In genomic region chr5:115132465-115132864, GRCm38 (mm10) we compare ENCODE assay signal across 13 mouse cellular contexts. TPM values are rescaled to one million over a fixed set of nuclear protein-coding genes. Genes with fewer than 3 reads are reported as not detected.
A peak's percentile ranks its signal among the peaks of the same experiment; 100 is the strongest.
DNase-seq lines count a peak whose midpoint lies in the region; ATAC-seq and TF ChIP-seq lines count a peak whose summit lies in the region.
"Had no signal": no experiment of that assay in that cellular context is flagged by ENCODE, and none has a peak within 500 bp of the region (broad histone marks: within the 10 kb centered on the region; RNA-seq: fewer than 3 reads in every experiment).

No protein-coding gene starts in this region.

- peaks cover 46% of the 10 kb centered on the region for H3K36me3 ChIP-seq in midbrain, embryonic 10.5 days
- peaks cover 17% of the 10 kb centered on the region for H3K36me3 ChIP-seq in midbrain, postnatal 0 days (ENCODE audit: insufficient read depth, low read length)
- peaks cover 53% of the 10 kb centered on the region for H3K36me3 ChIP-seq in embryonic facial prominence, embryonic 10.5 days (replicated peaks)
- H3K36me3 ChIP-seq in limb, embryonic 12.5 days = peaks cover 47% of the 10 kb centered on the region
- peaks cover 23% of the 10 kb centered on the region for H3K36me3 ChIP-seq in neural tube, embryonic 15.5 days

- ATAC-seq in midbrain, postnatal 0 days (ENCODE audit: low FRiP score) = no peak
- ATAC-seq in limb, embryonic 12.5 days (ENCODE audit: insufficient number of reproducible peaks, insufficient read depth, low FRiP score, low TSS enrichment, low read depth) = no peak
- no peak for ATAC-seq in neural tube, embryonic 15.5 days (ENCODE audit: low FRiP score)

- H3K27ac ChIP-seq in midbrain, embryonic 10.5 days (replicated peaks) = no peak overlapping the region
- no peak overlapping the region for H3K27ac ChIP-seq in midbrain, postnatal 0 days (ENCODE audit: low read depth, low read length)
- no peak overlapping the region for H3K27ac ChIP-seq in embryonic facial prominence, embryonic 10.5 days (replicated peaks)
- no peak overlapping the region for H3K27ac ChIP-seq in limb, embryonic 12.5 days
- no peak overlapping the region for H3K27ac ChIP-seq in neural tube, embryonic 15.5 days (replicated peaks)
- H3K27ac ChIP-seq in cerebellum, adult 2 months (ENCODE audit: insufficient read depth, low read length) = no peak overlapping the region; the same call in 1 of the 2 replicates
- H3K27ac ChIP-seq: liver, embryonic 15.5 days had no signal

- peaks cover 21% of the 10 kb centered on the region for H3K4me1 ChIP-seq in midbrain, embryonic 10.5 days
- peaks cover 10% of the 10 kb centered on the region; the same call in 1 of the 2 replicates for H3K4me1 ChIP-seq in midbrain, postnatal 0 days (ENCODE audit: insufficient read depth, low read length)
- H3K4me1 ChIP-seq in embryonic facial prominence, embryonic 10.5 days = peaks cover 21% of the 10 kb centered on the region
- peaks cover 16% of the 10 kb centered on the region for H3K4me1 ChIP-seq in limb, embryonic 12.5 days (replicated peaks)
- H3K4me1 ChIP-seq in neural tube, embryonic 15.5 days = peaks cover 28% of the 10 kb centered on the region
- peaks cover 8% of the 10 kb centered on the region for H3K4me1 ChIP-seq in cerebellum, adult 2 months (ENCODE audit: control insufficient read depth, insufficient read depth, low read length)

- H3K27me3 ChIP-seq in midbrain, embryonic 10.5 days (ENCODE audit: low read depth, poor library complexity, severe bottlenecking) = peaks cover 2% of the 10 kb centered on the region; the same call in 1 of the 2 replicates
- H3K27me3 ChIP-seq in midbrain, postnatal 0 days (ENCODE audit: insufficient read depth, low read length) = no peaks in the 10 kb centered on the region
- H3K27me3 ChIP-seq in embryonic facial prominence, embryonic 10.5 days (replicated peaks; ENCODE audit: low read depth, poor library complexity, severe bottlenecking) = peaks cover under 1% of the 10 kb centered on the region; the same call in 1 of the 2 replicates
- H3K27me3 ChIP-seq in limb, embryonic 12.5 days = no peaks in the 10 kb centered on the region
- no peaks in the 10 kb centered on the region for H3K27me3 ChIP-seq in neural tube, embryonic 15.5 days (replicated peaks)
- no peaks in the 10 kb centered on the region for H3K27me3 ChIP-seq in cerebellum, adult 2 months (ENCODE audit: control insufficient read depth, insufficient read depth, low read length)

- H3K4me2 ChIP-seq in midbrain, postnatal 0 days (ENCODE audit: low read depth, low read length, poor library complexity, severe bottlenecking) = no peak overlapping the region
- H3K4me2 ChIP-seq in limb, embryonic 12.5 days = peak overlapping the region; percentile 88; the same call in 1 of the 2 replicates
- peak overlapping the region; percentile 91 for H3K4me2 ChIP-seq in neural tube, embryonic 15.5 days

- H3K9me3 ChIP-seq in midbrain, embryonic 10.5 days (replicated peaks) = no peaks in the 10 kb centered on the region
- H3K9me3 ChIP-seq in midbrain, postnatal 0 days (ENCODE audit: low read length) = no peaks in the 10 kb centered on the region
- H3K9me3 ChIP-seq in embryonic facial prominence, embryonic 10.5 days = no peaks in the 10 kb centered on the region
- no peaks in the 10 kb centered on the region for H3K9me3 ChIP-seq in limb, embryonic 12.5 days
- H3K9me3 ChIP-seq in neural tube, embryonic 15.5 days (replicated peaks) = no peaks in the 10 kb centered on the region
- H3K9me3 ChIP-seq: G1E; liver, embryonic 15.5 days had no signal

- no peak for DNase-seq in midbrain, embryonic 10.5 days (ENCODE audit: low spot score)
- DNase-seq in midbrain, postnatal 0 days (ENCODE audit: low spot score) = no peak
- DNase-seq in embryonic facial prominence, embryonic 10.5 days (ENCODE audit: low spot score) = no peak
- DNase-seq in right cerebral cortex, postnatal 14 days = no peak
- DNase-seq in cerebellum, adult 2 months = no peak
- DNase-seq: kidney, adult 18-20 months had no signal

- WGBS in midbrain, embryonic 10.5 days = 88% methylated on average over 8 of the region's 8 CpGs
- 92% methylated on average over 8 of the region's 8 CpGs for whole genome bisulfite sequencing in midbrain, postnatal 0 days
- WGBS in embryonic facial prominence, embryonic 10.5 days = 92% methylated on average over 8 of the region's 8 CpGs
- 89% methylated on average over 8 of the region's 8 CpGs for WGBS in limb, embryonic 12.5 days
- WGBS in neural tube, embryonic 15.5 days = 96% methylated on average over 8 of the region's 8 CpGs
- 92% methylated on average over 8 of the region's 8 CpGs for WGBS in cerebellum, adult 2 months

- TF ChIP-seq CTCF in midbrain, postnatal 0 days (IDR thresholded peaks at IDR 0.05) = no peak
- TF ChIP-seq CTCF in cerebellum, adult 2 months (IDR thresholded peaks at IDR 0.05; ENCODE audit: borderline replicate concordance, insufficient read depth, low read depth, low read length) = no peak

- peak overlapping the region; percentile 99; the same call in 1 of the 2 replicates for H3K4me3 ChIP-seq in midbrain, embryonic 10.5 days
- H3K4me3 ChIP-seq in midbrain, postnatal 0 days (ENCODE audit: low read depth, low read length) = no peak overlapping the region
- H3K4me3 ChIP-seq in embryonic facial prominence, embryonic 10.5 days = peak overlapping the region; percentile 98; the same call in 1 of the 2 replicates
- peak overlapping the region; percentile 97; the same call in 1 of the 2 replicates for H3K4me3 ChIP-seq in limb, embryonic 12.5 days (replicated peaks)
- H3K4me3 ChIP-seq in neural tube, embryonic 15.5 days (replicated peaks) = no peak overlapping the region
- H3K4me3 ChIP-seq in cerebellum, adult 2 months (replicated peaks; ENCODE audit: insufficient read depth, low read depth, low read length) = no peak overlapping the region
- H3K4me3 ChIP-seq: liver, embryonic 15.5 days had no signal

- H3K9ac ChIP-seq in midbrain, postnatal 0 days (replicated peaks; ENCODE audit: low read length, poor library complexity, severe bottlenecking) = no peak overlapping the region
- peak overlapping the region; percentile 42; the same call in 1 of the 2 replicates for H3K9ac ChIP-seq in limb, embryonic 12.5 days (replicated peaks)
- H3K9ac ChIP-seq in neural tube, embryonic 15.5 days (replicated peaks) = peak overlapping the region; percentile 26; the same call in 1 of the 2 replicates
- H3K9ac ChIP-seq: liver, embryonic 15.5 days had no signal

- TF ChIP-seq POLR2A in cerebellum, adult 2 months (IDR thresholded peaks at IDR 0.05; ENCODE audit: borderline replicate concordance, insufficient read depth, low read length) = no peak

RNA-seq across cellular contexts. Expression of gene Unc119b, which starts 2.3 kb away (rescaled TPM):
- polyA plus RNA-seq in midbrain, embryonic 10.5 days (2016; fragmentation: Nextera tagmentation; extraction: Ambion mirVana) = 66.7 and 68.7 TPM in 2 replicates
- 28.4 and 30.0 TPM in 2 replicates for total RNA-seq in midbrain, postnatal 0 days (2014; rRNA removed)
- polyA plus RNA-seq in midbrain, postnatal 0 days (2015; fragmentation: Nextera tagmentation; extraction: Ambion mirVana) = 16.9 and 18.4 TPM in 2 replicates
- polyA plus RNA-seq in embryonic facial prominence, embryonic 10.5 days (2016; fragmentation: Nextera tagmentation; extraction: Ambion mirVana) = 63.5 and 68.7 TPM in 2 replicates
- 61.7 and 62.6 TPM in 2 replicates for polyA plus RNA-seq in limb, embryonic 12.5 days (2016; fragmentation: Nextera tagmentation; extraction: Ambion mirVana)
- 31.1 and 31.8 TPM in 2 replicates for polyA plus RNA-seq in neural tube, embryonic 15.5 days (2015; fragmentation: Nextera tagmentation; extraction: Ambion mirVana)
- 34.0 and 36.1 TPM in 2 replicates for polyA plus RNA-seq in cerebellum, adult 2 months (2012; rRNA removed)

RNA-seq across cellular contexts. Expression of gene Acads, which starts 13.3 kb away (rescaled TPM):
- polyA plus RNA-seq in midbrain, embryonic 10.5 days (2016; fragmentation: Nextera tagmentation; extraction: Ambion mirVana) = 60.0 and 65.2 TPM in 2 replicates
- 16.5 and 17.4 TPM in 2 replicates for total RNA-seq in midbrain, postnatal 0 days (2014; rRNA removed)
- polyA plus RNA-seq in midbrain, postnatal 0 days (2015; fragmentation: Nextera tagmentation; extraction: Ambion mirVana) = 13.4 and 14.1 TPM in 2 replicates
- polyA plus RNA-seq in embryonic facial prominence, embryonic 10.5 days (2016; fragmentation: Nextera tagmentation; extraction: Ambion mirVana) = 72.6 and 78.7 TPM in 2 replicates
- 65.2 and 69.5 TPM in 2 replicates for polyA plus RNA-seq in limb, embryonic 12.5 days (2016; fragmentation: Nextera tagmentation; extraction: Ambion mirVana)
- polyA plus RNA-seq in neural tube, embryonic 15.5 days (2015; fragmentation: Nextera tagmentation; extraction: Ambion mirVana) = 22.2 and 35.9 TPM in 2 replicates
- 14.9 and 16.1 TPM in 2 replicates for polyA plus RNA-seq in cerebellum, adult 2 months (2012; rRNA removed)

RNA-seq across cellular contexts. Expression of gene Mlec, which starts 25.5 kb away (rescaled TPM):
- 56.5 and 69.5 TPM in 2 replicates for polyA plus RNA-seq in midbrain, embryonic 10.5 days (2016; fragmentation: Nextera tagmentation; extraction: Ambion mirVana)
- 61.7 and 64.6 TPM in 2 replicates for total RNA-seq in midbrain, postnatal 0 days (2014; rRNA removed)
- 11.4 and 16.2 TPM in 2 replicates for polyA plus RNA-seq in midbrain, postnatal 0 days (2015; fragmentation: Nextera tagmentation; extraction: Ambion mirVana)
- 73.6 and 80.6 TPM in 2 replicates for polyA plus RNA-seq in embryonic facial prominence, embryonic 10.5 days (2016; fragmentation: Nextera tagmentation; extraction: Ambion mirVana)
- polyA plus RNA-seq in limb, embryonic 12.5 days (2016; fragmentation: Nextera tagmentation; extraction: Ambion mirVana) = 76.6 and 89.6 TPM in 2 replicates
- 34.3 and 40.4 TPM in 2 replicates for polyA plus RNA-seq in neural tube, embryonic 15.5 days (2015; fragmentation: Nextera tagmentation; extraction: Ambion mirVana)
- 66.0 and 80.2 TPM in 2 replicates for polyA plus RNA-seq in cerebellum, adult 2 months (2012; rRNA removed)

RNA-seq across cellular contexts. Expression of gene Gm10401, which starts 34.4 kb away (rescaled TPM):
- 23.5 and 25.4 TPM in 2 replicates for polyA plus RNA-seq in midbrain, embryonic 10.5 days (2016; fragmentation: Nextera tagmentation; extraction: Ambion mirVana)
- not detected in 2 replicates for total RNA-seq in midbrain, postnatal 0 days (2014; rRNA removed)
- polyA plus RNA-seq in midbrain, postnatal 0 days (2015; fragmentation: Nextera tagmentation; extraction: Ambion mirVana) = 42.9 and 44.1 TPM in 2 replicates
- polyA plus RNA-seq in embryonic facial prominence, embryonic 10.5 days (2016; fragmentation: Nextera tagmentation; extraction: Ambion mirVana) = 20.8 and 25.5 TPM in 2 replicates
- 36.3 and 38.8 TPM in 2 replicates for polyA plus RNA-seq in limb, embryonic 12.5 days (2016; fragmentation: Nextera tagmentation; extraction: Ambion mirVana)
- 36.7 and 40.5 TPM in 2 replicates for polyA plus RNA-seq in neural tube, embryonic 15.5 days (2015; fragmentation: Nextera tagmentation; extraction: Ambion mirVana)
- not detected in 2 replicates for polyA plus RNA-seq in cerebellum, adult 2 months (2012; rRNA removed)
- total RNA-seq: adrenal gland, adult 18-20 months; layer of hippocampus, postnatal 25 days; megakaryocyte, adult 5-6 weeks had no signal
- polyA plus RNA-seq: G1E had no signal

Comparison
In these comparisons a context has a peak if more than half of its experiments do, and no peak if none do; other contexts are left out.
1. H3K4me3 ChIP-seq: peak in midbrain, embryonic 10.5 days (single experiment), embryonic facial prominence, embryonic 10.5 days (single experiment) and limb, embryonic 12.5 days (single experiment); none in midbrain, postnatal 0 days (single experiment), neural tube, embryonic 15.5 days (single experiment) and cerebellum, adult 2 months (single experiment).